Mouse (Mus musculus) hematopoietic multipotent progenitor cell, adult 10-12 weeks (in vitro differentiated cells): Measurements from ENCODE around the gene AC153137.1. TPM values are rescaled to one million over a fixed set of nuclear protein-coding genes. Genes with fewer than 3 reads are reported as not detected.

ENCODE experiments used
- polyA plus RNA-seq: library from polyadenylated mRNA; stranded (reverse); fragments of >175 nt; gene quantifications from 2 replicates; pipeline ENCODE4 v1.2.3, GENCODE M21; 2012; ENCODE audit warnings: low replicate concordance

The AC153137.1 gene
- polyA plus RNA-seq, result not detected in 2 replicates

GRCm38 (mm10) chr1:30977868-30978267, at the start of gene AC153137.1:
Gene AC153137.1, minus strand, starts transcription at chr1:30977968.

Other genes with a start within 250 kb of the AC153137.1 start
- gene Phf3, start 104.0 kb downstream of the AC153137.1 start, polyA plus RNA-seq, result 38.7 and 47.7 TPM in 2 replicates
- not detected in 2 replicates for gene Lgsn, start 198.4 kb upstream of the AC153137.1 start, polyA plus RNA-seq
- not detected in 2 replicates for gene 4931428L18Rik, start 244.7 kb upstream of the AC153137.1 start, polyA plus RNA-seq
- not detected in 2 replicates for gene Pih1d3, start 244.9 kb upstream of the AC153137.1 start, polyA plus RNA-seq